Mouse (Mus musculus) forebrain, embryonic 12.5 days (tissue): Measurements from ENCODE around the gene Tnfsf14. TPM values are rescaled to one million over a fixed set of nuclear protein-coding genes. Genes with fewer than 3 reads are reported as not detected.
A peak's percentile ranks its signal among the peaks of the same experiment; 100 is the strongest.

ENCODE experiments used
- ATAC-seq: fragments of 200-750 bp; cut with Nextera tagmentation; 2 replicates; pipeline ENCODE4 v1.8.0; 2017; ENCODE audit warnings: moderate TSS enrichment; ENCODE audit not compliant: low FRiP score
- H3K27ac ChIP-seq: fragments of 300-500 bp; sonication (generic); 2 replicates; pipeline ENCODE4 v1.5.1; 2016; ENCODE audit warnings: mild to moderate bottlenecking
- H3K27me3 ChIP-seq: fragments of 300-500 bp; sonication (generic); 2 replicates; pipeline ENCODE4 v1.6.1; 2016; ENCODE audit warnings: mild to moderate bottlenecking
- H3K36me3 ChIP-seq: fragments of 300-500 bp; sonication (generic); replicated peaks from 2 replicates; pipeline ENCODE4 v1.6.1; 2016; ENCODE audit warnings: mild to moderate bottlenecking
- H3K4me1 ChIP-seq: fragments of 300-500 bp; sonication (generic); 2 replicates; pipeline ENCODE4 v1.6.1; 2016
- H3K4me2 ChIP-seq: fragments of 300-500 bp; sonication (generic); 2 replicates; pipeline ENCODE4 v1.6.1; 2016; ENCODE audit warnings: mild to moderate bottlenecking, moderate library complexity
- H3K4me3 ChIP-seq: fragments of 300-500 bp; sonication (generic); replicated peaks from 2 replicates; pipeline ENCODE4 v1.5.1; 2016; ENCODE audit warnings: mild to moderate bottlenecking
- H3K9ac ChIP-seq: fragments of 300-500 bp; sonication (generic); 2 replicates; pipeline ENCODE4 v1.6.1; 2016; ENCODE audit warnings: mild to moderate bottlenecking
- H3K9me3 ChIP-seq: fragments of 300-500 bp; sonication (generic); 2 replicates; pipeline ENCODE4 v1.6.1; 2016
- WGBS: fragments of 180-500 bp; shearing (Covaris S2); methylation state at CpG from one replicate; pipeline ENCODE4 v1.1.7; 2016; 5-methylcytosine and 5-hydroxymethylcytosine counted together
- microRNA-seq: library from miRNA; unstranded; fragments of <30 nt; microRNA quantifications from one replicate; pipeline ENCODE4, GENCODE M21; 2017
- polyA plus RNA-seq: library from polyadenylated mRNA; unstranded; fragments of >200 nt; fragmentation: Nextera tagmentation; extraction: Ambion mirVana; gene quantifications from 2 replicates; pipeline ENCODE4 v1.2.1, GENCODE M21; 2016

The Tnfsf14 gene
- polyA plus RNA-seq, 1 experiment from 2014 or later: 0.13 TPM

GRCm38 (mm10) chr17:57153006-57153405, 41.0 kb downstream of the Tnfsf14 start:
- H3K4me2 ChIP-seq: no peak overlapping the region
- no peak overlapping the region for H3K9ac ChIP-seq
- peaks cover 6% of the 10 kb centered on the region; the same call in 1 of the 2 replicates for H3K4me1 ChIP-seq
- H3K36me3 ChIP-seq: no peaks in the 10 kb centered on the region
- H3K27me3 ChIP-seq: peaks cover 29% of the 10 kb centered on the region
- 0 out of 2 replicates have a peak, but pooled peaks cover 5% of the 10 kb centered on the region for H3K9me3 ChIP-seq
- 90% methylated on average over 6 of the region's 6 CpGs for WGBS
- no peak overlapping the region for H3K27ac ChIP-seq
- no peak for ATAC-seq
- no peak overlapping the region for H3K4me3 ChIP-seq

GRCm38 (mm10) chr17:57148994-57149803, 44.8 kb downstream of the Tnfsf14 start, which contains the start of gene Cd70:
Gene Cd70, minus strand, starts transcription at chr17:57149777.
- no peak within 1 kb of the TSS for H3K27ac ChIP-seq

GRCm38 (mm10) chr17:57148343-57148742, 45.6 kb downstream of the Tnfsf14 start:
- no peak for ATAC-seq
- 0 out of 2 replicates have a peak, but pooled peaks cover 5% of the 10 kb centered on the region for H3K9me3 ChIP-seq
- peaks cover 6% of the 10 kb centered on the region; the same call in 1 of the 2 replicates for H3K4me1 ChIP-seq
- H3K27me3 ChIP-seq: peaks cover 44% of the 10 kb centered on the region
- H3K36me3 ChIP-seq: no peaks in the 10 kb centered on the region
- H3K4me2 ChIP-seq: no peak overlapping the region
- WGBS: 65% methylated on average over 4 of the region's 4 CpGs
- H3K9ac ChIP-seq: no peak overlapping the region
- no peak overlapping the region for H3K4me3 ChIP-seq
- H3K27ac ChIP-seq: no peak overlapping the region

More at GRCm38 (mm10) chr17:57148994-57149803, 44.8 kb downstream of the Tnfsf14 start, which contains the start of gene Cd70:
- 0 out of 2 replicates have a peak, but pooled peaks cover 5% of the 10 kb centered on the region for H3K9me3 ChIP-seq
- ATAC-seq: no peak
- peaks cover 44% of the 10 kb centered on the region for H3K27me3 ChIP-seq
- peaks cover 6% of the 10 kb centered on the region; the same call in 1 of the 2 replicates for H3K4me1 ChIP-seq
- peak within 1 kb of the TSS; percentile 55 for H3K4me2 ChIP-seq
- H3K4me3 ChIP-seq: peak within 1 kb of the TSS; percentile 34
- H3K9ac ChIP-seq: peak within 1 kb of the TSS; percentile 18; the same call in 1 of the 2 replicates
- 3% methylated on average over 39 of the region's 39 CpGs for WGBS
- H3K36me3 ChIP-seq: no peaks in the 10 kb centered on the region

- WGBS: 58% methylated on average over 1 of the region's 1 CpGs
- Histone ChIP-seq H3K27ac (no peak overlapping the region), H3K4me1 (peaks cover 6% of the 10 kb centered on the region; the same call in 1 of the 2 replicates), H3K27me3 (peaks cover 36% of the 10 kb centered on the region), H3K9me3 (no peaks in the 10 kb centered on the region), H3K36me3 (no peaks in the 10 kb centered on the region), H3K9ac (no peak overlapping the region), H3K4me2 (no peak overlapping the region), H3K4me3 (no peak overlapping the region)
- ATAC-seq: no peak
Measured at GRCm38 (mm10) chr17:57145115-57145514, 48.9 kb downstream of the Tnfsf14 start.

GRCm38 (mm10) chr17:57143704-57144103, 50.3 kb downstream of the Tnfsf14 start:
- no peak overlapping the region for H3K4me3 ChIP-seq
- ATAC-seq: no peak
- no peak overlapping the region for H3K27ac ChIP-seq
- 82% methylated on average over 3 of the region's 3 CpGs for WGBS
- H3K36me3 ChIP-seq: no peaks in the 10 kb centered on the region
- H3K4me1 ChIP-seq: no peaks in the 10 kb centered on the region
- no peaks in the 10 kb centered on the region for H3K9me3 ChIP-seq
- no peak overlapping the region for H3K4me2 ChIP-seq
- no peak overlapping the region for H3K9ac ChIP-seq
- H3K27me3 ChIP-seq: peaks cover 22% of the 10 kb centered on the region

GRCm38 (mm10) chr17:57139708-57140107, 54.3 kb downstream of the Tnfsf14 start:
- no peak overlapping the region for H3K9ac ChIP-seq
- H3K27ac ChIP-seq: no peak overlapping the region
- no peak for ATAC-seq
- H3K4me1 ChIP-seq: no peaks in the 10 kb centered on the region
- H3K4me3 ChIP-seq: no peak overlapping the region
- WGBS: 87% methylated on average over 3 of the region's 3 CpGs
- no peaks in the 10 kb centered on the region for H3K9me3 ChIP-seq
- H3K36me3 ChIP-seq: no peaks in the 10 kb centered on the region
- no peak overlapping the region for H3K4me2 ChIP-seq
- no peaks in the 10 kb centered on the region for H3K27me3 ChIP-seq

Small RNAs within 50 kb of the gene (microRNA-seq; reads per million reads assigned to microRNA genes)
- not detected for gene Mir6978

Other genes with a start within 250 kb of the Tnfsf14 start
- not detected in 2 replicates for gene Acer1, start 212.1 kb downstream of the Tnfsf14 start, polyA plus RNA-seq
- gene Clpp, start 203.9 kb downstream of the Tnfsf14 start, polyA plus RNA-seq: 129 and 141 TPM in 2 replicates
- gene Alkbh7, start 196.8 kb downstream of the Tnfsf14 start, polyA plus RNA-seq: 30.0 and 34.9 TPM in 2 replicates
- gene Pspn, start 194.2 kb downstream of the Tnfsf14 start, polyA plus RNA-seq: 0.61 TPM in 1 of 2 replicates, not detected in the other
- 80.9 and 81.8 TPM in 2 replicates for gene Gtf2f1, start 182.9 kb downstream of the Tnfsf14 start, polyA plus RNA-seq
- 0.45 and 0.64 TPM in 2 replicates for gene Gm17949, start 182.7 kb downstream of the Tnfsf14 start, polyA plus RNA-seq
- gene Khsrp, start 162.7 kb downstream of the Tnfsf14 start, polyA plus RNA-seq: 62.8 and 70.7 TPM in 2 replicates
- gene Slc25a41, start 152.5 kb downstream of the Tnfsf14 start, polyA plus RNA-seq: not detected in 2 replicates
- 1.3 and 2.5 TPM in 2 replicates for gene Crb3, start 135.1 kb downstream of the Tnfsf14 start, polyA plus RNA-seq
- 20.3 and 21.3 TPM in 2 replicates for gene Slc25a23, start 134.3 kb downstream of the Tnfsf14 start, polyA plus RNA-seq
- 5.2 and 5.9 TPM in 2 replicates for gene Dennd1c, start 115.7 kb downstream of the Tnfsf14 start, polyA plus RNA-seq
- gene Tubb4a, start 106.4 kb downstream of the Tnfsf14 start, polyA plus RNA-seq: 121 and 145 TPM in 2 replicates
- 8.7 and 9.2 TPM in 2 replicates for gene Tnfsf9, start 88.9 kb downstream of the Tnfsf14 start, polyA plus RNA-seq
- gene Cd70, start 44.4 kb downstream of the Tnfsf14 start, polyA plus RNA-seq: not detected in 2 replicates
- gene C3, start 34.0 kb upstream of the Tnfsf14 start, polyA plus RNA-seq: 0.04 and 0.14 TPM in 2 replicates
- gene Gpr108, start 54.3 kb upstream of the Tnfsf14 start, polyA plus RNA-seq: 20.1 and 20.9 TPM in 2 replicates
- gene Trip10, start 55.3 kb upstream of the Tnfsf14 start, polyA plus RNA-seq: 26.2 and 27.1 TPM in 2 replicates
- 1.2 and 1.4 TPM in 2 replicates for gene Vav1, start 84.9 kb upstream of the Tnfsf14 start, polyA plus RNA-seq
- gene Adgre1, start 164.5 kb upstream of the Tnfsf14 start, polyA plus RNA-seq: 2.2 and 2.9 TPM in 2 replicates